Mouse (Mus musculus): ENCODE results near the gene Snrpd3. TPM values are rescaled to one million over a fixed set of nuclear protein-coding genes. Genes with fewer than 3 reads are reported as not detected.

Snrpd3 gene
- polyA plus RNA-seq, 1 experiment from 2014 or later = 150 TPM

DNA sequence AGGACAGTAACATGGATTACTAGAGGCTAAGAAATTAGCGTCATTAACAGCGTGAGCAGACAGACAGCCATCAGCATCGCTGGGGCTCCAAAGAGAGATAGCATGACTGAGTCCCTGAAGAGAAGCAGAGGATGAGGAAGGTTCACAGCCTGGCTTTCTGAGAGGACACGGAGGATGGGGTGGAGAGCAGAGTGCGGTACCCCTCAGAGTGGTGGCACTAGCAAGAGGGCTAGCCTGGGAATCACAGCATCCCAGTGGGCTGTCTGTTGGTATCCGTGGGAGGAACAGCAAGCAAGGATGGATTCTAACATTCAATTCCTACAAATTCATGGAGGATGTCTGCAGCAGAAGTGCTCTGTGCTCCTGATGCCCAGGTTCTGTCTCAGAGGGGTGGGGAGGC, 33.3 kb upstream of the Snrpd3 start:
- no peaks in the 10 kb centered on the region for H3K36me3 ChIP-seq (ENCODE audit: control insufficient read depth, insufficient read depth, low read length)
- no peak overlapping the region for H3K4me3 ChIP-seq (ENCODE audit: low read length)
- no peak overlapping the region for H3K4me2 ChIP-seq (ENCODE audit: low read depth, low read length)
- WGBS = 87% methylated on average over 6 of the region's 6 CpGs
- no peaks in the 10 kb centered on the region for H3K27me3 ChIP-seq (ENCODE audit: control insufficient read depth, insufficient read depth, low read depth, low read length)
- H3K9me3 ChIP-seq (ENCODE audit: control insufficient read depth, low read length) = no peaks in the 10 kb centered on the region
- H3K9ac ChIP-seq (ENCODE audit: low read length) = no peak overlapping the region
- no peaks in the 10 kb centered on the region for H3K4me1 ChIP-seq (replicated peaks; ENCODE audit: control insufficient read depth, insufficient read depth, low read length)
- no peak for ATAC-seq (ENCODE audit: low read depth)
- no peak overlapping the region for H3K27ac ChIP-seq (ENCODE audit: low read length)

DNA sequence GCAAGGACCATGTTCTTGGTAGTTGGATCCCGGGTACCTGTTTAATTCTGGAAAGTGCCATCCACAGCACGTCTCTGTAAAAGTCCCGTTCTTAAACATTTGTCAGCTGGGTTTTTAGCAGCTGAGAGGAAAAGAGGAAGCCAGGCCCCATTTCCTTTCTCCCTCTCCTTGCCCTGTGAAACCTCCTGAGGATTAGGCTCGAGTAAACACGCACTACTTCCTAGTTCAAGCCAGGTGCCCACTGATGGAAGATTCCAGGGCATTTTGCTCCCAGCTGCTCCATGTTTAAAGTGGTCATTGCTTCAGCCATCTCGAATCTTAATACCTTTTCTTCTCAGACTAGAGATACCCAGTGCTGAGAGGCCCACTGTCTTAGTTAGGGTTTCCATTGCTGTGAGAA, 32.6 kb upstream of the Snrpd3 start:
- Histone ChIP-seq H3K9me3 (ENCODE audit: control insufficient read depth, low read length) (no peaks in the 10 kb centered on the region), H3K27me3 (ENCODE audit: control insufficient read depth, insufficient read depth, low read depth, low read length) (no peaks in the 10 kb centered on the region), H3K27ac (ENCODE audit: low read length) (no peak overlapping the region), H3K4me1 (replicated peaks; ENCODE audit: control insufficient read depth, insufficient read depth, low read length) (no peaks in the 10 kb centered on the region), H3K9ac (ENCODE audit: low read length) (no peak overlapping the region), H3K4me3 (ENCODE audit: low read length) (no peak overlapping the region), H3K4me2 (ENCODE audit: low read depth, low read length) (no peak overlapping the region), H3K36me3 (ENCODE audit: control insufficient read depth, insufficient read depth, low read length) (no peaks in the 10 kb centered on the region)
- WGBS = 50% methylated on average over 6 of the region's 6 CpGs
- no peak for ATAC-seq (ENCODE audit: low read depth)

- H3K9me3 ChIP-seq (ENCODE audit: control insufficient read depth, low read length) = no peaks in the 10 kb centered on the region
- no peak overlapping the region for H3K4me2 ChIP-seq (ENCODE audit: low read depth, low read length)
- H3K9ac ChIP-seq (ENCODE audit: low read length) = no peak overlapping the region
- WGBS = 46% methylated on average over 9 of the region's 9 CpGs
- no peaks in the 10 kb centered on the region for H3K27me3 ChIP-seq (ENCODE audit: control insufficient read depth, insufficient read depth, low read depth, low read length)
- H3K27ac ChIP-seq (ENCODE audit: low read length) = no peak overlapping the region
- ATAC-seq (ENCODE audit: low read depth) = peak; percentile 65; the same call in 1 of the 2 replicates
- no peak overlapping the region for H3K4me3 ChIP-seq (ENCODE audit: low read length)
- no peaks in the 10 kb centered on the region for H3K4me1 ChIP-seq (replicated peaks; ENCODE audit: control insufficient read depth, insufficient read depth, low read length)
- no peaks in the 10 kb centered on the region for H3K36me3 ChIP-seq (ENCODE audit: control insufficient read depth, insufficient read depth, low read length)
These were observed 31.0 kb upstream of the Snrpd3 start for GRCm38 (mm10) chr10:75486086-75486979.

- 53% methylated on average over 3 of the region's 3 CpGs for WGBS
- no peak overlapping the region for H3K4me3 ChIP-seq (ENCODE audit: low read length)
- no peaks in the 10 kb centered on the region for H3K9me3 ChIP-seq (ENCODE audit: control insufficient read depth, low read length)
- no peaks in the 10 kb centered on the region for H3K27me3 ChIP-seq (ENCODE audit: control insufficient read depth, insufficient read depth, low read depth, low read length)
- H3K4me1 ChIP-seq (replicated peaks; ENCODE audit: control insufficient read depth, insufficient read depth, low read length) = no peaks in the 10 kb centered on the region
- no peak overlapping the region for H3K27ac ChIP-seq (ENCODE audit: low read length)
- no peak for ATAC-seq (ENCODE audit: low read depth)
- no peak overlapping the region for H3K9ac ChIP-seq (ENCODE audit: low read length)
- H3K36me3 ChIP-seq (ENCODE audit: control insufficient read depth, insufficient read depth, low read length) = no peaks in the 10 kb centered on the region
- H3K4me2 ChIP-seq (ENCODE audit: low read depth, low read length) = no peak overlapping the region
These were observed 30.2 kb upstream of the Snrpd3 start for GRCm38 (mm10) chr10:75487131-75487530.

DNA sequence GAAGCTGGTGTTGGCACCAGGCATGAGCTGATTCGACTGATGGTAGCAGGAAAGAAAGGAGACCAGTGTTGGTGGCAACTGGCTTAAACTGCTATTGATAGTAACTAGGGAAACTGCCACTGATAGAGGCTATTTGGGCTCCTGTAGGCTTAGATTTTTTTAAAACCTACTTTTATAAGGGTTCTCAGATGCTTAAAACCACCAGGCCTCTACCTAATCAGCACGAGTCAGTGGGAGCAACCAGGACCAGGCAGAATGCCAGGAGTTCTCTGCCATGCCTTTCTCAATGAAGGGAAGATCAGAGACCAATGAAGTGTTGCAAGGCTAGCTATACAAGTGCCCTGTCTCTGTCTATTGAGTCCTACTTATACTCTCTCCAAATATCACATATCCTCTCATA, 27.8 kb upstream of the Snrpd3 start:
- H3K9ac ChIP-seq (ENCODE audit: low read length) = no peak overlapping the region
- 64% methylated on average over 2 of the region's 2 CpGs for WGBS
- no peak for ATAC-seq (ENCODE audit: low read depth)
- no peak overlapping the region for H3K27ac ChIP-seq (ENCODE audit: low read length)
- no peaks in the 10 kb centered on the region for H3K9me3 ChIP-seq (ENCODE audit: control insufficient read depth, low read length)
- H3K36me3 ChIP-seq (ENCODE audit: control insufficient read depth, insufficient read depth, low read length) = no peaks in the 10 kb centered on the region
- H3K4me3 ChIP-seq (ENCODE audit: low read length) = no peak overlapping the region
- no peak overlapping the region for H3K4me2 ChIP-seq (ENCODE audit: low read depth, low read length)
- H3K4me1 ChIP-seq (replicated peaks; ENCODE audit: control insufficient read depth, insufficient read depth, low read length) = no peaks in the 10 kb centered on the region
- H3K27me3 ChIP-seq (ENCODE audit: control insufficient read depth, insufficient read depth, low read depth, low read length) = no peaks in the 10 kb centered on the region

- H3K4me1 ChIP-seq (replicated peaks; ENCODE audit: control insufficient read depth, insufficient read depth, low read length) = no peaks in the 10 kb centered on the region
- no peak overlapping the region for H3K9ac ChIP-seq (ENCODE audit: low read length)
- 75% methylated on average over 2 of the region's 2 CpGs for WGBS
- H3K4me3 ChIP-seq (ENCODE audit: low read length) = no peak overlapping the region
- no peaks in the 10 kb centered on the region for H3K36me3 ChIP-seq (ENCODE audit: control insufficient read depth, insufficient read depth, low read length)
- H3K9me3 ChIP-seq (ENCODE audit: control insufficient read depth, low read length) = no peaks in the 10 kb centered on the region
- H3K27ac ChIP-seq (ENCODE audit: low read length) = no peak overlapping the region
- no peak for ATAC-seq (ENCODE audit: low read depth)
- H3K4me2 ChIP-seq (ENCODE audit: low read depth, low read length) = no peak overlapping the region
- H3K27me3 ChIP-seq (ENCODE audit: control insufficient read depth, insufficient read depth, low read depth, low read length) = no peaks in the 10 kb centered on the region
These were observed 26.6 kb upstream of the Snrpd3 start for GRCm38 (mm10) chr10:75490731-75491130.

GRCm38 (mm10) chr10:75491234-75491935, 26.0 kb upstream of the Snrpd3 start:
- no peak overlapping the region for H3K9ac ChIP-seq (ENCODE audit: low read length)
- H3K27ac ChIP-seq (ENCODE audit: low read length) = no peak overlapping the region
- WGBS = 65% methylated on average over 3 of the region's 3 CpGs
- H3K27me3 ChIP-seq (ENCODE audit: control insufficient read depth, insufficient read depth, low read depth, low read length) = no peaks in the 10 kb centered on the region
- no peak overlapping the region for H3K4me3 ChIP-seq (ENCODE audit: low read length)
- H3K4me1 ChIP-seq (replicated peaks; ENCODE audit: control insufficient read depth, insufficient read depth, low read length) = no peaks in the 10 kb centered on the region
- ATAC-seq (ENCODE audit: low read depth) = no peak
- H3K9me3 ChIP-seq (ENCODE audit: control insufficient read depth, low read length) = no peaks in the 10 kb centered on the region
- H3K36me3 ChIP-seq (ENCODE audit: control insufficient read depth, insufficient read depth, low read length) = no peaks in the 10 kb centered on the region
- H3K4me2 ChIP-seq (ENCODE audit: low read depth, low read length) = no peak overlapping the region

DNA sequence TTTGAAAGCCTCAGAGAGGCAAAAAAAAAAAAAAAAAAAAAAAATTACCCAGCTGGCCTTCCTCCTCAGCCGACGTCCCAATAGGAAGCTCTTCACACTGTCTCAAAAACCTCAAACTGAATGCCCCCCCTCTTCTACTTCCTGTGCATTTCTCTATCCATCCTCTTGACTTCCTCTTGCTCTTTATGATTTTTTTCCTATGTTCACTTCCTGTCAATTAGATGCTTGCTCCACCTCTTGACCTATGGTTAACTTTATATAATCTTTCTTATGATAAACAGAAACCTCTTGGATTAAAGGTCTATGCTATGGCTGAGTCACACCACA, 25.5 kb upstream of the Snrpd3 start:
- Histone ChIP-seq H3K4me2 (ENCODE audit: low read depth, low read length) (no peak overlapping the region), H3K9me3 (ENCODE audit: control insufficient read depth, low read length) (no peaks in the 10 kb centered on the region), H3K4me3 (ENCODE audit: low read length) (no peak overlapping the region), H3K27ac (ENCODE audit: low read length) (no peak overlapping the region), H3K27me3 (ENCODE audit: control insufficient read depth, insufficient read depth, low read depth, low read length) (no peaks in the 10 kb centered on the region), H3K36me3 (ENCODE audit: control insufficient read depth, insufficient read depth, low read length) (no peaks in the 10 kb centered on the region), H3K9ac (ENCODE audit: low read length) (no peak overlapping the region), H3K4me1 (replicated peaks; ENCODE audit: control insufficient read depth, insufficient read depth, low read length) (no peaks in the 10 kb centered on the region)
- WGBS = 36% methylated on average over 2 of the region's 2 CpGs
- no peak for ATAC-seq (ENCODE audit: low read depth)

DNA sequence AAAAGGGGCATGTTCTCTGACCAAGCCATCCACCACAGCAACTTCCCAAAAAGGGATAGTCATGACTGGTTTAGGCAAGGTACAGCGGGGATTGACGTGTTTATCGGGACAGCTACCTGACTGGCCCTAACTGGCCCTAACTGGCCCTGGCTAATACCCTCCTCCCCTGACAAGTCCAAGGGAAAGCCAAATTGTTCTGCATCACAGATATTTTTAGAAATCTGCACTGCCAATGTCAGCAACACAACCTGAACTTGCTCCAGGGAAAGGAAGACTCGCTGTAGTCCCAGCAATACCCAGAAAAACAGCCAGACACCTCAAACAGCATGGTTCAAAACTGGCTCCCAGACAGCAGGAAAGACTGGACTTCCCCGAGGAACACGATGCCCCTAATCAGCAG, 22.0 kb upstream of the Snrpd3 start:
- no peaks in the 10 kb centered on the region for H3K9me3 ChIP-seq (ENCODE audit: control insufficient read depth, low read length)
- WGBS = 58% methylated on average over 6 of the region's 6 CpGs
- H3K4me3 ChIP-seq (ENCODE audit: low read length) = no peak overlapping the region
- no peaks in the 10 kb centered on the region for H3K36me3 ChIP-seq (ENCODE audit: control insufficient read depth, insufficient read depth, low read length)
- no peak overlapping the region for H3K27ac ChIP-seq (ENCODE audit: low read length)
- H3K4me1 ChIP-seq (replicated peaks; ENCODE audit: control insufficient read depth, insufficient read depth, low read length) = no peaks in the 10 kb centered on the region
- no peak overlapping the region for H3K4me2 ChIP-seq (ENCODE audit: low read depth, low read length)
- H3K9ac ChIP-seq (ENCODE audit: low read length) = no peak overlapping the region
- no peaks in the 10 kb centered on the region for H3K27me3 ChIP-seq (ENCODE audit: control insufficient read depth, insufficient read depth, low read depth, low read length)
- ATAC-seq (ENCODE audit: low read depth) = no peak
